Mouse (Mus musculus): ENCODE results near the gene Tex21. TPM values are rescaled to one million over a fixed set of nuclear protein-coding genes. Genes with fewer than 3 reads are reported as not detected.
A peak's percentile ranks its signal among the peaks of the same experiment; 100 is the strongest.

The Tex21 gene
- total RNA-seq, 2 experiments from 2014 or later, result not detected

GRCm38 (mm10) chr12:76272610-76273524, 26.3 kb upstream of the Tex21 start:
- no peak for TF ChIP-seq CTCF (IDR thresholded peaks at IDR 0.05)
- no peak for DNase-seq (ENCODE audit: extremely low spot score in 1 of 2, low spot score in 2 of 2)
- intact Hi-C loops (cut with DNase I), result no loop called here
- H3K27ac ChIP-seq, result no peak overlapping the region
- H3K4me3 ChIP-seq, result no peak overlapping the region

- TF ChIP-seq CTCF (IDR thresholded peaks at IDR 0.05), result no peak
Observed at GRCm38 (mm10) chr12:76271516-76271915, 25.0 kb upstream of the Tex21 start.

GRCm38 (mm10) chr12:76269196-76269595, 22.6 kb upstream of the Tex21 start:
- H3K4me3 ChIP-seq, result no peak overlapping the region
- H3K27ac ChIP-seq, result no peak overlapping the region
- TF ChIP-seq CTCF (IDR thresholded peaks at IDR 0.05), result no peak
- no peak for DNase-seq (ENCODE audit: extremely low spot score in 1 of 2, low spot score in 2 of 2)
- intact Hi-C loops (cut with DNase I), result loop anchor here (5.0 kb wide), 1 partner anchor 203 kb away; no protein-coding TSS in a partner anchor

More at GRCm38 (mm10) chr12:76271516-76271915, 25.0 kb upstream of the Tex21 start:
- DNase-seq (ENCODE audit: extremely low spot score in 1 of 2, low spot score in 2 of 2), result no peak
- Histone ChIP-seq H3K4me3 (no peak overlapping the region), H3K27ac (no peak overlapping the region)
- intact Hi-C loops (cut with DNase I), result no loop called here

- Histone ChIP-seq H3K27ac (no peak overlapping the region), H3K4me3 (no peak overlapping the region)
- DNase-seq (ENCODE audit: extremely low spot score in 1 of 2, low spot score in 2 of 2), result no peak
- TF ChIP-seq CTCF (IDR thresholded peaks at IDR 0.05), result no peak
- intact Hi-C loops (cut with DNase I), result loop anchor here (5.0 kb wide), 1 partner anchor 204 kb away; no protein-coding TSS in a partner anchor
Observed at GRCm38 (mm10) chr12:76268686-76269085, 22.1 kb upstream of the Tex21 start.

- no peak overlapping the region for H3K4me3 ChIP-seq
- TF ChIP-seq CTCF (IDR thresholded peaks at IDR 0.05), result peak; percentile 66
- intact Hi-C loops (cut with DNase I), result loop anchor here (2.0 to 5.0 kb wide), 2 partner anchors 74 to 205 kb away; no protein-coding TSS in a partner anchor
- H3K27ac ChIP-seq, result no peak overlapping the region
- no peak for DNase-seq (ENCODE audit: extremely low spot score in 1 of 2, low spot score in 2 of 2)
Observed at GRCm38 (mm10) chr12:76266875-76267274, 20.3 kb upstream of the Tex21 start.

- TF ChIP-seq CTCF (IDR thresholded peaks at IDR 0.05), result no peak
- Histone ChIP-seq H3K4me3 (no peak overlapping the region), H3K27ac (no peak overlapping the region; the same call in 1 of the 2 replicates)
- DNase-seq (ENCODE audit: extremely low spot score in 1 of 2, low spot score in 2 of 2), result no peak
- intact Hi-C loops (cut with DNase I), result loop anchor here (5.0 kb wide), 1 partner anchor 207 kb away; no protein-coding TSS in a partner anchor
Observed at GRCm38 (mm10) chr12:76265001-76265400, 18.5 kb upstream of the Tex21 start.

GRCm38 (mm10) chr12:76264325-76264965, 17.9 kb upstream of the Tex21 start:
- TF ChIP-seq CTCF (IDR thresholded peaks at IDR 0.05), result no peak
- Histone ChIP-seq H3K4me3 (0 out of 2 replicates have a peak overlapping the region, but pooled peaks have one; percentile 8), H3K27ac (peak overlapping the region; percentile 24)
- intact Hi-C loops (cut with DNase I), result no loop called here
- no peak for DNase-seq (ENCODE audit: extremely low spot score in 1 of 2, low spot score in 2 of 2)

- Histone ChIP-seq H3K4me3 (no peak overlapping the region), H3K27ac (peak overlapping the region; percentile 24)
- no peak for TF ChIP-seq CTCF (IDR thresholded peaks at IDR 0.05)
- no peak for DNase-seq (ENCODE audit: extremely low spot score in 1 of 2, low spot score in 2 of 2)
- intact Hi-C loops (cut with DNase I), result no loop called here
Observed at GRCm38 (mm10) chr12:76263876-76264275, 17.3 kb upstream of the Tex21 start.

GRCm38 (mm10) chr12:76262918-76263317, 16.4 kb upstream of the Tex21 start:
- no peak overlapping the region for H3K27ac ChIP-seq
- no peak for TF ChIP-seq CTCF (IDR thresholded peaks at IDR 0.05)
- DNase-seq (ENCODE audit: extremely low spot score in 1 of 2, low spot score in 2 of 2), result no peak
- intact Hi-C loops (cut with DNase I), result no loop called here
- no peak overlapping the region for H3K4me3 ChIP-seq

- H3K27ac ChIP-seq, result no peak overlapping the region
- intact Hi-C loops (cut with DNase I), result no loop called here
- no peak for DNase-seq (ENCODE audit: extremely low spot score in 1 of 2, low spot score in 2 of 2)
- no peak for TF ChIP-seq CTCF (IDR thresholded peaks at IDR 0.05)
- H3K4me3 ChIP-seq, result no peak overlapping the region
Observed at GRCm38 (mm10) chr12:76261556-76261955, 15.0 kb upstream of the Tex21 start.

GRCm38 (mm10) chr12:76260673-76261072, 14.1 kb upstream of the Tex21 start:
- H3K4me3 ChIP-seq, result no peak overlapping the region
- no peak overlapping the region for H3K27ac ChIP-seq
- no peak for TF ChIP-seq CTCF (IDR thresholded peaks at IDR 0.05)
- intact Hi-C loops (cut with DNase I), result no loop called here
- DNase-seq (ENCODE audit: extremely low spot score in 1 of 2, low spot score in 2 of 2), result no peak

All from left cerebral cortex, adult 2 months (tissue).